Mouse (Mus musculus): ENCODE results near the gene 7420426K07Rik. TPM values are rescaled to one million over a fixed set of nuclear protein-coding genes. Genes with fewer than 3 reads are reported as not detected.

7420426K07Rik gene
- polyA plus RNA-seq, 1 experiment from 2014 or later, result not detected

DNA sequence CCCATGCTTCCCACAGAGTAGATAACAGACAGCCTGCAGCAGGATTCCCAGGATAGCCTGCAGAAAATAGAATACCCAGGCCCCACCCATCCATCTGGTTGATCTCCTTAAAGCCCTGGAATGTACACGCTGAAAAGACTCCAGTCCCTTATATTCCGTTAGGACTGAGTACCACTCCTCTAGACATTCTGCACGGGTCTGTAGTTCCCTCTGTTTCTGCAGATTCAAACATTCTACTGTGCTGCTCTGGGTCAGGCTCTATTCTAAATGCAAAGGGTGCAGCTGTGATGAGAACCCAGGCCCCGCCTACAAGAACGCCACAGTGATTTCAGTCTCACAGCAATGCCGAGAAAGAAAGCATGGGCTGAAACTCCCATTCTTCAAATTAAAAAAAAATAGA lies 20.2 kb downstream of the 7420426K07Rik start:
- no peaks in the 10 kb centered on the region for H3K36me3 ChIP-seq (replicated peaks; ENCODE audit: insufficient read depth, low read length)
- H3K27me3 ChIP-seq (ENCODE audit: insufficient read depth, low read length), result no peaks in the 10 kb centered on the region
- H3K4me1 ChIP-seq (ENCODE audit: insufficient read depth), result no peaks in the 10 kb centered on the region
- H3K9me3 ChIP-seq (ENCODE audit: low read length), result no peaks in the 10 kb centered on the region
- H3K4me2 ChIP-seq (ENCODE audit: low read depth, low read length), result no peak overlapping the region
- no peak overlapping the region for H3K27ac ChIP-seq (ENCODE audit: low read depth)
- no peak overlapping the region for H3K9ac ChIP-seq (replicated peaks)
- no peak for DNase-seq
- ATAC-seq, result no peak
- WGBS (ENCODE audit: insufficient replicate concordance), result 48% methylated on average over 6 of the region's 6 CpGs
- no peak for TF ChIP-seq CTCF (IDR thresholded peaks at IDR 0.05; ENCODE audit: low read depth)
- TF ChIP-seq EP300 (IDR thresholded peaks at IDR 0.05; ENCODE audit: low read depth), result no peak
- H3K4me3 ChIP-seq (ENCODE audit: low read depth, low read length), result no peak overlapping the region

DNA sequence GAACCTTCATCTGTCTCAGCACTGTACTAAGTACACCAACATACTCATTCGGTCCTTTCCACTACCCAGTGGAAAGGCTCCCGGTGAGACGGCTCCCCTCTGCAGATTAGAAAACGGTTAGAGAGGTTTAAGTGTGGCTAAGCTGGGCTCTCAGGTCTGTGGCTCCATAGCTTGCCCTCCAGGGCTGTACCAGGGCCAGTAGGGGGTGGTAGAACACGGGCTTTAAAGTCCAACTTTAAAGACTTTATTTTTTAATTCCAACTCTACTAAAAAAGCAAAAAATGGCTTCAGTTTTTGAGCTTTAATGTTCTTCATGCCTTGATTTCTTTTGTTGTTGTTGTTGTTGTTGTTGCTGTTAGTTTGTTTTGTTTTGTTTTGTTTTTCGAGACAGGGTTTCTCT lies 21.3 kb downstream of the 7420426K07Rik start:
- H3K9me3 ChIP-seq (ENCODE audit: low read length), result no peaks in the 10 kb centered on the region
- H3K27ac ChIP-seq (ENCODE audit: low read depth), result no peak overlapping the region
- no peaks in the 10 kb centered on the region for H3K4me1 ChIP-seq (ENCODE audit: insufficient read depth)
- no peak for DNase-seq
- 53% methylated on average over 6 of the region's 6 CpGs for WGBS (ENCODE audit: insufficient replicate concordance)
- H3K27me3 ChIP-seq (ENCODE audit: insufficient read depth, low read length), result no peaks in the 10 kb centered on the region
- TF ChIP-seq EP300 (IDR thresholded peaks at IDR 0.05; ENCODE audit: low read depth) (no peak), CTCF (IDR thresholded peaks at IDR 0.05; ENCODE audit: low read depth) (no peak)
- no peak for ATAC-seq
- no peak overlapping the region for H3K4me2 ChIP-seq (ENCODE audit: low read depth, low read length)
- H3K9ac ChIP-seq (replicated peaks), result no peak overlapping the region
- no peaks in the 10 kb centered on the region for H3K36me3 ChIP-seq (replicated peaks; ENCODE audit: insufficient read depth, low read length)
- no peak overlapping the region for H3K4me3 ChIP-seq (ENCODE audit: low read depth, low read length)

DNA sequence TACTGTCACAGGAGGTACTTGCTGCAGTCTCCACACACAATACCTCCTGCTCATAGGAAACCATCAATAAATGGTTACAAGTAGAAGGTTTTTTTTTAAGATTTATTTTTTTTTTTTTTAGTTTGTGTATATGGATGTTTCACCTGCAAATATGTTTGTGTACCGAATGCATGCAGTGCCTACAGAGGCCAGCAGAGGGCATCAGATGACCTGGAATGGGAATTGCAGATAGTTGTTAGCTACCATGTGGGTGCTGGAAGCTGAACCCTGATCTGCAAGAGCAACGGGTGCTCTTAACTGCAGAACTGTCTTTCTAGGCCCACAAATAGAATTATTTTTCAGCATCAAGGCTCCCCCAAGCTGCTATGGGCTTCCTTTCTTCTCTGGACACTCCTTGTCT lies 26.6 kb downstream of the 7420426K07Rik start:
- H3K27me3 ChIP-seq (ENCODE audit: insufficient read depth, low read length), result no peaks in the 10 kb centered on the region
- H3K9ac ChIP-seq (replicated peaks), result no peak overlapping the region
- no peaks in the 10 kb centered on the region for H3K36me3 ChIP-seq (replicated peaks; ENCODE audit: insufficient read depth, low read length)
- ATAC-seq (no peak), DNase-seq (no peak)
- WGBS (ENCODE audit: insufficient replicate concordance), result 81% methylated on average over 2 of the region's 2 CpGs
- no peaks in the 10 kb centered on the region for H3K9me3 ChIP-seq (ENCODE audit: low read length)
- H3K4me3 ChIP-seq (ENCODE audit: low read depth, low read length), result no peak overlapping the region
- TF ChIP-seq CTCF (IDR thresholded peaks at IDR 0.05; ENCODE audit: low read depth) (peak; percentile 54), EP300 (IDR thresholded peaks at IDR 0.05; ENCODE audit: low read depth) (no peak)
- no peak overlapping the region for H3K27ac ChIP-seq (ENCODE audit: low read depth)
- no peaks in the 10 kb centered on the region for H3K4me1 ChIP-seq (ENCODE audit: insufficient read depth)
- H3K4me2 ChIP-seq (ENCODE audit: low read depth, low read length), result no peak overlapping the region

DNA sequence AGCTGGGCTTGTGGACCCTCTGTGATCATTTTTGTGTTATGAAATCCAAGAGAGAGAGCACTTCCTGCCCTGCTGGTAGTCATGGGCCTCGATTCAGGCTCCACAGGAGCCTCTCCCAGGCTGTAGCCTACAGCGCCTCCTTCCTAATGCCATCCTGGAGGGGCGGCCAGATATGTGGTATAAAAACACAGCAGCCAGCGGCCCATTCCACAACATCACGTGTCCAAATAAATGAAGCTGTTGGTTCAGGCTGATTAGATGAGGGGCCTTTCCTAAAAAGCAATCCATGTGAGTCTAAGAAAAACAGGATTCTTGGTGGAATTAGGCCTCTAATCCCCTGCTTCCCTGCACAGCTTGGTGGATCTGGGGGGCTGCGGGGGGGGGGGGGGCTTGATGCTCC lies 30.0 kb downstream of the 7420426K07Rik start:
- WGBS (ENCODE audit: insufficient replicate concordance), result 47% methylated on average over 6 of the region's 6 CpGs
- ATAC-seq (no peak), DNase-seq (no peak)
- Histone ChIP-seq H3K27me3 (ENCODE audit: insufficient read depth, low read length) (no peaks in the 10 kb centered on the region), H3K4me2 (ENCODE audit: low read depth, low read length) (no peak overlapping the region), H3K36me3 (replicated peaks; ENCODE audit: insufficient read depth, low read length) (no peaks in the 10 kb centered on the region), H3K9me3 (ENCODE audit: low read length) (no peaks in the 10 kb centered on the region), H3K4me3 (ENCODE audit: low read depth, low read length) (no peak overlapping the region), H3K9ac (replicated peaks) (no peak overlapping the region), H3K27ac (ENCODE audit: low read depth) (no peak overlapping the region), H3K4me1 (ENCODE audit: insufficient read depth) (no peaks in the 10 kb centered on the region)
- TF ChIP-seq EP300 (IDR thresholded peaks at IDR 0.05; ENCODE audit: low read depth) (no peak), CTCF (IDR thresholded peaks at IDR 0.05; ENCODE audit: low read depth) (no peak)

DNA sequence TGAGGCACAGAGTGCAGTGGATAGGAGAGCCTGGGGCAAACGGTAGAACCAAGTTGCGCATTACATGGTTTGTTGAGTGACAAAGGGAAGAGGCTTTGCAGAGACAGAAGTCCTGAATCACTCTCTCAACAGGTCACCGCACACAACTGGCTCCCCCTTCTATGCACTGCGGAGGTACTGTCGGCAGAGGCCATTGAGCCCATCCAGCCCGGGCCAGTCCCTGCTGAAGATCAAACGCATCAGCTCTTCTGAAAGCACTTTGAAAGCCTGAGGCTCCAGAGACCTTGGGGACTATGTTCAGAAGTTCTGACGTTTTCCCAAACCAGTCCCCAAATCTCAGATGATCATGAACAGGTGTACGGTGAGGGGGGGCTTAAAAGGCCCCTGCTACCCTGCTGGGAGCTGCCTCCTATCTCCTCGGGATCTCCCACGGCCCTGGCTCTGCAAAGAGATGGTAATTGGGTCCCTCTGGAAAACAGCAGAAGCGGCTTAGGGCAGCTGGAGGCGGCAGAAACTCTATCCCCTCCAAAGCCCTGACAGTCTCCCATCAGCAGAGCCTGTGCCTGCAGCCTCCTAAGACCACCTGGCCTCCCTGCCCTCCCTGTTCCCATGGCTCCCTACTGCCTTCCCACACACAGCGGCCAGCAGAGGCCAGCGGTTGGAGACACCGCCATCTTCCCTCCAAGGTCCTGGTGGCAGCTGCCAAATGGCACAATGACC lies 32.4 kb downstream of the 7420426K07Rik start:
- H3K4me2 ChIP-seq (ENCODE audit: low read depth, low read length), result no peak overlapping the region
- H3K4me3 ChIP-seq (ENCODE audit: low read depth, low read length), result no peak overlapping the region
- H3K27me3 ChIP-seq (ENCODE audit: insufficient read depth, low read length), result no peaks in the 10 kb centered on the region
- ATAC-seq (no peak), DNase-seq (no peak)
- H3K9me3 ChIP-seq (ENCODE audit: low read length), result no peaks in the 10 kb centered on the region
- H3K4me1 ChIP-seq (ENCODE audit: insufficient read depth), result no peaks in the 10 kb centered on the region
- no peak for TF ChIP-seq CTCF (IDR thresholded peaks at IDR 0.05; ENCODE audit: low read depth)
- TF ChIP-seq EP300 (IDR thresholded peaks at IDR 0.05; ENCODE audit: low read depth), result no peak
- no peak overlapping the region for H3K9ac ChIP-seq (replicated peaks)
- H3K36me3 ChIP-seq (replicated peaks; ENCODE audit: insufficient read depth, low read length), result no peaks in the 10 kb centered on the region
- WGBS (ENCODE audit: insufficient replicate concordance), result 29% methylated on average over 16 of the region's 16 CpGs
- no peak overlapping the region for H3K27ac ChIP-seq (ENCODE audit: low read depth)

DNA sequence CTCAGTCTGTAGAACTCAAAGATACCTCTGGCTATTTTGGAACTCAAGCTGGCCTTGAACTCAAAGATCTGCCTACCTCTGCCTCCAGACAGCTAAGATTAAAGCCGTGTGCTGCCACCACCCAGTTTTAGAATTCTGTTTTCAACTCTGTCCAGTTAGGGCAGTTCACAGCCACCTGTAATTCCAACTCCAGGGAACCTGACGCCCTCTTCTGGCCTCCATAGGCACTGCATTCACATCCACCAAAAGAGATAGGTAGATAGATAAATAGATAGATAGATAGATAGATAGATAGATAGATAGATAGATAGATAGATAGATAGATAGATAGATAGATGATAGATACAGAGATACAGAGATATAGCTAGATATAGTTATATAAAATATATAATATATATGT lies 36.4 kb downstream of the 7420426K07Rik start:
- ATAC-seq (no peak), DNase-seq (no peak)
- H3K36me3 ChIP-seq (replicated peaks; ENCODE audit: insufficient read depth, low read length), result no peaks in the 10 kb centered on the region
- H3K9ac ChIP-seq (replicated peaks), result no peak overlapping the region
- H3K4me2 ChIP-seq (ENCODE audit: low read depth, low read length), result no peak overlapping the region
- no peaks in the 10 kb centered on the region for H3K4me1 ChIP-seq (ENCODE audit: insufficient read depth)
- H3K27me3 ChIP-seq (ENCODE audit: insufficient read depth, low read length), result no peaks in the 10 kb centered on the region
- no peak overlapping the region for H3K4me3 ChIP-seq (ENCODE audit: low read depth, low read length)
- 24% methylated on average over 2 of the region's 2 CpGs for WGBS (ENCODE audit: insufficient replicate concordance)
- TF ChIP-seq EP300 (IDR thresholded peaks at IDR 0.05; ENCODE audit: low read depth), result no peak
- peak; percentile 33; the same call in 1 of the 2 replicates for TF ChIP-seq CTCF (IDR thresholded peaks at IDR 0.05; ENCODE audit: low read depth)
- no peaks in the 10 kb centered on the region for H3K9me3 ChIP-seq (ENCODE audit: low read length)
- H3K27ac ChIP-seq (ENCODE audit: low read depth), result no peak overlapping the region

All from liver, postnatal 0 days (tissue).